Mouse (Mus musculus) ES-E14 (cell line): ENCODE data around the gene Spint4.

Experiments
- CHD2 ChIP-seq: IDR thresholded peaks from 2 replicates; pipeline ENCODE4 v1.6.1; 2014; ENCODE audit warnings: mild to moderate bottlenecking, low read depth, low read length, inconsistent platforms
- HCFC1 ChIP-seq: IDR thresholded peaks from 2 replicates; pipeline ENCODE4 v1.6.1; 2012; ENCODE audit warnings: low read length, inconsistent platforms, borderline replicate concordance; ENCODE audit not compliant: insufficient read depth

DNA sequence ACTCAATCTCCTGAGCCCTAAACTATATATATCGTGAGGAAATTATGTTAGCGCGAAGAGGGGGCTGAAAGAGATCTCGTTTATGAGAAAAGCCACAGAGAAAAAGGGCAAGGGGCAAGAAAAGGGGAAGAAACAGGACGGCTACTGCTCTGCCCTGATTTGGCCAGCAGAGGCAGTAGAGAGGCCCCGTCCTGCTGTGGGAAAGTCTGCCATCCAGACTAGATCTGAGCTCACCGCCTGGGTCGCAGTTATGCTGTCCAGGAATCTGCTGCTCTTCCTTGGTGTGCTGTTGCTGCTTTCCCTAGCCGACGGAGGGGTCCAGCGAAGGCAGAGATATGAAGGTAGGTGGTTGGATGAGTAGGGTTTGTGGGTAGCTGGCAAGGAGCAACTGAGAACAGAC, 42.4 kb upstream of the Spint4 start, which contains the start of gene Wfdc10:
- no peak for TF ChIP-seq HCFC1
- no peak for TF ChIP-seq CHD2
